Mouse (Mus musculus) embryonic fibroblast, embryonic 13.5 days (primary cell): ENCODE measurements around the gene Ice2.

Source experiments
- CTCF ChIP-seq: IDR thresholded peaks from 2 replicates; pipeline ENCODE4 v1.5.1; 2011; ENCODE audit warnings: mild to moderate bottlenecking, control low read depth, low read length, moderate library complexity, borderline replicate concordance; ENCODE audit not compliant: insufficient read depth
- POLR2A ChIP-seq: IDR thresholded peaks from 2 replicates; pipeline ENCODE4 v1.6.1; 2011; ENCODE audit warnings: low read depth, mild to moderate bottlenecking, control low read depth, low read length, moderate library complexity

DNA sequence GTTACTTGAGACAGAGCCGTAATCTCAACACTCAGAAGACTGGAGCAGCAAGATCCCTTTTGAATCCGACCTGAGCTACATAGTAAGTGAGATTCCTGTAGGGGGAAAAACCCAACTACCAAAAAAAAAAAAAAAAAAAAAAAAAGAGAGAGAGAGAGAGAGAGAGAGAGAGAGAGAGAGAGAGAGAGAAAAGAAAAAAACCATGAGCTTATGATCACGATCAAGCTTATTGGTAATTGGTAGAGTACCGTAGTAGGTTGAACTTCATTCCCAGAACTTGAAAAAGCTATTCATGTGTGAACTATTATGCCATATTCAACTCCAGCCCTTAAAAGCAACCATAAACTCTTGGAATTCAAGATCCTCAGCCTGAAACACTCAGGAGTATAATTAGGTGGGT lies 57.0 kb downstream of the Ice2 start:
- TF ChIP-seq POLR2A (no peak), CTCF (no peak)
